Mouse (Mus musculus): Measurements from ENCODE around the gene Btaf1.
A peak's percentile ranks its signal among the peaks of the same experiment; 100 is the strongest.
"Not testable (repeated sequence)": the region's sequence is repeated elsewhere in the genome, so short reads cannot be mapped to it uniquely, and the experiment has no call there.

Btaf1 gene

DNA sequence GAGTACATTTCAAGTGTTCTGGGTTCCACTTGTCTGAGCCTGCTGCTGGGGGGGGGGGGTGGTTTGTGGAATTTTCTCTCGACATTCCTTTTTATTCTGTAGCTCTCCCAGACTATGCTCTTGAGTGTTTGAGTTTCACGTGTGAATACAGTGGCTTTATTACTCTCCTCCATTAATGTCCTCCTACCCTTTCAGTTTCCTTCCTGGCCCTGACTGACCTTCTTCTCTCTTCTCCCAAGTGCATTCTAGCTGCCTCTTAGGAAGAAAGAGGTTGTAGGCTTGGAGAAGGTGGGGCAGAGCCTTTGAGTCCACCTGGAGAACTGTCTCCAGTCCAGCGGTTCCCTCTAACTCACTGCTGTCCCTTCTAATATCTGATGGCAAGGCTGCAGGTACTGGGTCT, 2.9 kb upstream of the Btaf1 start:
- no peak for DNase-seq

DNA sequence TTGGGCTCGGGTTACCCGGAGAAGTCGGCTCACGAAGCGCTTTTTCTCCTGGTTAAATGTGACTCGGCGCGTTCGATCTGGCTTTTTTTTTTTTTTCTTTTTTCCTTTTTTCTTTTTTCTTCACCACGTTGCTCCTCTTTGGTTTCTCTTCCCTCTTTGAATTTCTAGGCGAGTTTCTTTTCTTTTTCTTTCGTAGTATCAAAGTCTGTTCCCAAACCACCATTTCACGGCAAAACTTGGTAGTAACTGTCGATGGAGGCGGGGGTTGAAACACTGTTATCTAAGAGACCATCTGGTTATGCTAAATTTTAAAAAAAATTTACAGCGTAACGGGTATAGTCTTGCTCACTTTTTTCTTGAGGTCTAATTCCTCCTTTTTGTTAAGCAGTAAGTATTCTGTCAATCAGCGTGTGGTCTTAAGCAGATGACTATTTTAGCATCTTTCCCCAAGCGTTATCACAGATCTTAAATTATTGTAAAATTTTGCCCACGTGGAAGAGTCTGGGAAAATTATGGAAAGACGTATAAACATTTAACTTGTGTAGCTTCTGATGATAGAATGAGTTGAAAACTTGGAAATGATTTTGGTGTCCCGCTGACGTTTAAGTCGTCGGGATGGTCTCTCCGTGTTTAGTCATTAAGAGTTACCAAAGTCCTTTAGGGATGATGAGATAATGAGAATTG, 816 bp downstream of the Btaf1 start:
- peak in 1 of 2 experiments; percentile 18 for DNase-seq

DNA sequence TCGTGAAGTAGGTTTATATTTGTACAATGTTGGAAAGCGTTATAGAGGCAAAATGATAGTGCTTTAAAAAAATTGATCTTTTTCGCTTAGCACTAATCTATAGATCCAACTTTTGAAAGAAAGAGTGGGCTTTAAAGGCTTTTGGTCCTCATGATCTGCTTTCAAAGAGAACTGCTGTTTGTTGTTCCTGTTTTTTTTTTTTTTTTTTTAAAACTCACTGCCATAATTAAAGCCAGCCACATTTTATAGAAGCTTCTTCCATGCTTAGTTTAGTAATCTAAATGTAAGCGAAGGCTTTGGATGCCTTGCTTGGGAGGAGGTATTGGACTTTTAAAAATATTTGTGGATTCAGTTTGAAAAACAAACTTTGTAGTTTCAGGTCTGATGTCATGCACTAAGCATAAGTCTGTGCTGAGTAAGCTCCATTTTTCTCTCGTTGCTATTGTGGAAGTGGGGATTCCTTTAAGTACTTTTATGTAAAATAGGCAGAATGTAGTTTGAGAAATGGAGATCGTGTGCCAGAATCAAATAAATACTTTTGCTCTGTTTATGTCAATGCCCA, 2.0 kb downstream of the Btaf1 start:
- peak in 1 of 2 experiments; percentile 17 for DNase-seq

DNA sequence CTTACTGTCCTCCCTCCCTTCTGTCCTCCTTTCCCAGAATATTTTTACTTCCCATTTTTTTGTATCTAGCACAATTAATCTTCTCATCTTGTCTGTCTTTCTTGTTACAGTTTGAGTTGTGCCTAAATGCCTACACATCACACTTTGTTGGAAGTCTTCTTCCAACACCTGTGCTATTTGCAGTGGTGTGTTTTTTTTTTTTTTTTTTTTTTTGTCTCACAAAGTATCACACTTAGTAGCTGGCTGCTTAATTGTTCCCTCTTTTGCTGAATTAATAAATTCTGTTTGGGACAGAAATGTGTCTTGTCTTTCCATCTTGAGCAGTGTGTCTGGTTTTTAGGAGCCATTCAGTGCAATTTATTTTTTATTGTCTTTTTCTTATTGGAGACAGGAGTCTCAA, 3.9 kb downstream of the Btaf1 start:
- no peak for DNase-seq

DNA sequence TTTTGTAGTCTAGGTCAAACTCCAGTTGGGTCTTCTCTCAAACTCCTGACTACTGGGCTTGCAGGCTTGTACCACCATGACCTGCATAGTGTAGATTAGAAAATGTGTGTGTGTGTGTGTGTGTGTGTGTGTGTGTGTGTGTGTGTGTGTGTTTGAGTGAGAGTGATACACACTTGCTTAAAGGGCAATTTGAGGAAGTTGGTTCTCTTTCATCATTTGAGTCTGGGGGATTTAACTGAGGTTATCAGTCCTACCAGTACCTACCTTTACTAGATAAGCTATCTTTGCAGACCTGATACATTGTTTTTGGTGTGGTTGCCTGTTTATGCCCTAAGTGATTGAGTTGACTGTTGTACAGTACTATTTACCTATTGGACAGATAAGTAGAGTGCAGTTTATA, 6.2 kb downstream of the Btaf1 start:
- DNase-seq: no peak

DNA sequence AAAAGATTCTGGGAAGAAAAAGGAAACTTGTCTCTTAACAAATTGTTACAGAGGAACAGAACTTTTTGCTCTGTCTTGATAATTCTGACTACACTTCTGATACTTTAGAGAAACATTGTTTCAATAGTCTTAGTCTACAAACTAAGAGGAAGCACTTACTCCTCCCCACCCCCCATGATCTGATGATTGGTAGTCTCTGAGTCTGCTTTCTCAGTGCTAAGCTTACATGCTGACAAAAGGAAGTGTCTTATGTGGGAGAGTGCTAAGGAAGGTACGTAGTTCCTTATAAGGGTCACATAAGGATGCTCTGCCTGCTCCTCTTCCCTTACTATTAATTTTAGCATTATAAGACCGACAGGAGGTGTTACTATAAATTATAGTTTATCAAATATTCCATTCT, 6.7 kb downstream of the Btaf1 start:
- peak; percentile 29 to 54 for DNase-seq

DNA sequence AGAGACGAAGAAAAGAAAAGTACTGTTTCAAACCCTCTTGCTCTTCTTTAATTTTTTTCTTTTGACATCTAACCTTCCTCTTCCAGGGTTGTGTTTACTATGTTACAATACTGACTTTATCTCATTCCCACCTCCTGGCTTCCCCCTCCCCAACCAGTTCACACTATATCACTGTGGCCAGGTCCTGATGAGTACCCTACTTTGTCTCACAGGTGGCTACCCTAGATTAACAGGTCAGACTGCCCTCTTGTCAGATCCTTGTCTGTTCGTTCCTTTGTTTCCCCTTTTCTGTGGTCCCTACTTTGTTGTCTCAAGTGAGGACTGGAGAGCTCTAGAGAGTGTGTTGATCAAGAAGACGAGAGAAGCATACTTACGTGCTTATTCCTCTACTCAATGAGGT, 10.4 kb downstream of the Btaf1 start:
- no peak for DNase-seq

DNA sequence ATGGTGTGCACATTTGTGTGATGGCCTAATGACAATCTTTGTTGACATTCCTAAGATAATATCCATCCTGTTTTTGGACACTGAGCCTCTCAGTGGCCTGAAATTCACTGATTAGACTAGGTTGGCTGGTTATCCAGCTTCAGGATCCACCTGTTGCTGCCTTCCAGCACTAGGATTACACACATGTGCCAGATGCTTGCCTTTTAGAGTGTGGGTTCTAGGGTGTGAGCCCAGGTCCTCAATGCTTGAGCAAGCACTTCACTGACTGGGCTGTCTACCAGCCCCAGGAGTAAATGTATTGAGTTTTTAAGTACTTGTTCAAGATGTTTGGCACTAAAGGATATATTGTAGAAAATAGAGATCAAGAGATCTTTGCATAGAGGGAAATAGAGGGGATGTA, 12.1 kb downstream of the Btaf1 start:
- DNase-seq: no peak

DNA sequence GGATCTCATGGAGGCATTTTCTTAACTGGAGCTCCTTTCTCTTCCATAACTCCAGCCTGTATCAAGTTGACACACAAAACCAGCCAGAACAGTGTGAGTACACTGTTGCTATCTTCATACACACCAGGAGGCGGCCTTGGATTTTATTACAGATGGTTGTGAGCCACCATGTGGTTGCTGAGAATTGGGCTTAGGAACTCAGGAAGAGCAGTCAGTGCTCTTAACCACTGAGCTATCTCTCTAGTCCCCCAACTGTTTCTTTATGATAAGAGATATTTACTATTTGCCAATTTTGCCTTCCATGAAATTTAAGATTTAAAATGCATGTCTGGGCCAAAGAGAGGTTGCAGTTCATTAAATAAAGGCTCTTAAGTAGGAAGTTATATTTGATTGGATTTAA, 14.2 kb downstream of the Btaf1 start:
- DNase-seq: no peak

DNA sequence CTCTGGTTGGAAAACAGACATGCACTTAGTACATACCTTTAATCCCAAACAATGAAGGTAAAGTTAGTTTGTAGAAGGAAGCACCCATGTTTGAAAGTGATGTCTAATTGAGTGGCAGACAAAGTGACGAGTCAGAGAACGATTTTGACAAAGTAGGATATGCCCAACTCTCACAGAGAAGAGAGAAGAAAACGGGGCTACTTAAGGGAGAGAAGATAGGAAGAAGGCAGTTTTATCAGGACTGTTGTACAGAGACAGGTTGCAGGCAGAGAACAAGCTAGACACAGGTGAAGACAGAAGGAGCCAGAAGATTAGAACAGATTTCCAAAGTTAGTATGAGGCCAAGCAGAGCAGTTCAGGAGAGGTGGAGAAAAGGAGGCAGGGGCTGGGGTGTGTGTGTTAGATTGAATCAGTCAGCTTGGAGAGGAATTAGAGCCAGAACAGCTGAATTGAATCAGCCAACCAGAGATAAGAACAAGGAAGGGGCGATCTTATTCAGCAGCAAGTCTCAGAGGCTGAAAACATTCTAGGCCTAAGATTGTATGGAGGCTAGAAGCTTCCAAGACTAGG, 27.8 kb downstream of the Btaf1 start:
- no peak for DNase-seq

DNA sequence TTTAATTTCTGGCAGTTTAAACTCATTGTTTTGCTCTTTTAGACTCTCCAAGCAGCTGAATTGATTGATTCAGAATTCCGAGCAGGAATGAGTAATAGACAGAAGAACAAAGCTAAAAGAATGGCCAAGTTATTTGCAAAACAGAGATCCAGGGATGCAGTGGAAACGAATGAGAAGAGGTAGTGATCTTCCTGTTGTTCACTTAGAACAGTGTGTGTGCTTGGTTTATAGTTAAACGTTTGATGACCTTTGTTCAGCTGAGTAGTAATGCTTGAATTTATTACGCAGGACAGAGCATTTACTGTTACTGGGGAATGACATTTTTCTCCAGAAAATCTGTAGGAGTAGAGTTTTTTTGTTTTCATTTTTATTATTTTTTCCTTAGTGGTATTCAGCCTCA, 32.5 kb downstream of the Btaf1 start:
- DNase-seq: no peak

DNA sequence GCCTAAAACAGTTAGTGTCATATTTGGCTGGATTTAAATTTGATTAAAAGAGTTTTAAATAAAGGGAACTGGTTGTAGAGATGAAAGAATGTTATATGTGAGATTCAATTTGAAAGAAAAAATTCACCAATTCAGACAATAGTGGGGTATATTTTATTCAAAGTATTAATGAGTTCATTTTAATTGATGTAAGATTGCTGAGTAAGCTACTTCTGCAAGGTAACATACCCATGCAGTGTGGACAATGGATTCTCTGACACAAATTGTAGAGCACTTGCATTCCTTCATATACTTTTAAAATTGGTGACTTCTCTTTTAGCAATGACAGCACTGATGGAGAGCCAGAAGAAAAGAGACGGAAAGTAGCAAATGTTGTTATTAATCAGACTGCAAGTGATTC, 35.4 kb downstream of the Btaf1 start:
- DNase-seq: no peak

DNA sequence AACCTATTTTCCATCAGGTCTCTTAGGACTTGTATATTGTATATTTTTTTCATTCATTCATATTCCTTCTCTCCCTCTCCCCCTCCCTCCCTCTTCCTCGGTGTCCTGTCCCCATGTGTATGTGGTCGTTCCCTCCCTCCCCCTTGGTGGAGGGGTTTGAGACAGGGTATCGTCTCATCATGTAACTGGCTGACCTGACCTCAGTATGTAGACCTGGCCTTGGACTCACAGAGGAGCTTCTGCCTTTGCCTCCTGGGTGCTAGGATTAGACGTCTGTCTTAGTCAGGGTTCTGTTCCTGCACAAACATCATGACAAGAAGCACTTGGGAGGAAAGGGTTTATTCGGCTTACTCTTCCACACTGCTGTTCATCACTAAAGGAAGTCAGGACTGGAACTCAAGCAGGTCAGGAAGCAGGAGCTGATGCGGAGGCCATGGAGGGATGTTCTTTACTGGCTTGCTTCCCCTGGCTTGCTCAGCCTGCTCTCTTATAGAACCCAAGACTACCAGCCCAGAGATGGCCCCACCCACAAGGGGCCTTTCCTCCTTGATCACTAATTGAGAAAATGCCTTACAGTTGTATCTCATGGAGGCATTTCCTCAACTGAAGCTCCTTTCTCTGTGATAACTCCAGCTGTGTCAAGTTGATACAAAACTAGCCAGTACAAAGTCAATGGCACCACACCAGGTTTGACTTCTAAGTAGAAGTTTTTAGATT, 36.8 kb downstream of the Btaf1 start:
- DNase-seq: not testable (repeated sequence)

DNA sequence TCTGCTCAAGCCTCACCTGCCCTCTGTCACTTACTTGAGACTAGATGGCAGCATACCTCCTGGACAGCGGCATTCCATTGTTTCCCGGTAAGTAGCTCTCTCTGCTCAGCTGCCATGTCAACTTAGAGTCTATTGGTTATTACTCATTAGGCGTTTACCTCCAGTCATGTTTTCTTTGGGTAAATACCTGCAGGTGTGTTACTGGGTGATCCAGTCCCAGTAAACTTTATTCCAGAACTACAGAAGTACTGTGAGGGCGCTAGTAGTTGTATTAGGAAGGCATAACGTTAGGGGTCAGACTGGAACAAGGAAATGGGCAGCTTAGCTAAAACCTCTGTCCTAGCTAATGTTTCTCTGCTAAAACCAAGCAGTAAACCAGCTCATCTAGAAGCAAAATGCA, 78.7 kb downstream of the Btaf1 start:
- DNase-seq: no peak

DNA sequence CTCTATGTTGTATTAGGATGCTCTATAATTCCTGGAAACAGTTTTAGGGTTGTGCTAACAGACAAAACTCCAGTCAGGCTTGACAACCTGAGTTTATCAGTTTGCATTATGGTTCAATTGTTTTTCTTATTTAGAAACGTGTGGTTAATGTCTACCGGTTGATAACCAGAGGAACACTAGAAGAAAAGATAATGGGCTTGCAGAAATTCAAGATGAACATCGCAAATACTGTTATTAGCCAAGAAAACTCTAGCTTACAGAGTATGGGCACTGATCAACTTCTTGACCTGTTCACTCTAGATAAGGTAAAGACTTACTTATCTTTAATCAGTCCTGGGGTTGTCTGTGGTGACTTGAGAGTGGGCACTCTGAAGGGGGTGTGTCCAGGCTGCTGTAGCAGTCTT, 84.0 kb downstream of the Btaf1 start:
- DNase-seq: no peak

DNA sequence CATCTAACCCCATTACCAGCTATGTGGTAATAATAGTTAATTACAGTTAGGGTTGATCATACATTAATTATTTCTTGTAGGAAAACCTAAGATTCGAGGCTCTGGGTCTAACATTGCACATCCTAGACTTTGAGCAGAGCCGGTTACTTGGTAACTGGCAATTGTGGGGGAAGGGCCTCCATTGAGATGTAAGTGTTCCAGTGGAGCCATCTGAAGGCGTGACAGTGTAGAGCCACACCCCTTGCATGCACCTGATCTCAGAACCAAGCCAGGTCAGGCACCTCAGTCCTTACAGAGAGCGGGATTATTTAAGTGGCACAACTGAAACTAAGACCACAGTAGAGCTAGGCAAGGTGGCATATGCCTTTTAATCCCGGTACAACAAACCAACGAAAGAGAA, 87.6 kb downstream of the Btaf1 start:
- DNase-seq: no peak

DNA sequence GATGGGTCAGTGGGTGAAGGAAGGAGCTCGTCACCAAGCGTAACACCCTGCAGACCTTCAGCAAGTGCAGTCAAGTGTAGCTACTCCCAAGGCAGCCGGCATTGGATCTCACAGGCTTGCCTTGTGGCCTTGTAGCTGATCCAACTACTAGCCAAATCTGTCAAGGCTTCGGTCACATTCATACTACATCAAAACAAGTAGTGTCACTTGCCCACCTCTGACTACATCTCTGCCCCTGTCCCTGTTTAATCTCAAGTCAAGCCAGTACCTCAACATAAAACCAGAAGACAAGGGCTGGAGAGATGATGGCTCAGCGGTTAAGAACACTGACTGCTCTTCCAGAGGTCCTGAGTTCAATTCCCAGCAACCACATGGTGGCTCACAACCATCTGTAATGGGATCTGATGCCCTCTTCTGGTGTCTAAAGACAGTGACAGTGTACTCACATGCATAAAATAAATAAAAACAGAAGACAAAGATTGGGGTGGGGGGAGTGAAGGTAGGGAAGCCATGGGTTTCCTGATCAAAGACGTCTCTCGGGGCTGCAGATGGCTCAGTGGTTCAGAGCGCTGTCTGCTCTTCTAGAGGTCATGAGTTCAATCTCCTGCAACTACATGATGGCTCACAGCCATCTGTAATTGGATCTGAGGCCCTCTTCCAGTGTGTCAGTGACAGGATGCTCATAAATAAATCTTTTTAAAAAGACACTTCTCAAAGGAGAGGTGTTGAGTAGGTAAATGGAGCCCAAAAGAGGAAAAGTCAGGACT, 88.5 kb downstream of the Btaf1 start:
- DNase-seq: no peak

DNA sequence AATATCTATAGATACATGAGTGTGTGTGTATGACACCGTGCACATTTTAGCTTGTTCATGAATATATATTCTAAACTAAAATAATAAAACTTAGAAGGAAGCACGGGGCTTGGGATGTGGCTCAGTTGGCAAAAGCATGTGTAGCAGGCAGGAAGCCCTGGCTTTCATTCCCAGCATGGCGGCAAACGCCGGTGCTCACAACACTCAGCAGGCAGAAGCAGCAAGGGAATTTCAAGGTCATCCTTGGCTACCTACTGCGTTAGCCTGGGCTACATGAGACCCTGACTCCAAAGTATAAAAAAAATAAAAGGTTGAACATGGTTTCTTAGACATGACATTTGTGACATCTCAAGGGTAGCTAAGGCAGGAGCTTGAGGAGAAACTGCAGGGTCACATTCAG, 91.0 kb downstream of the Btaf1 start:
- no peak for DNase-seq

DNA sequence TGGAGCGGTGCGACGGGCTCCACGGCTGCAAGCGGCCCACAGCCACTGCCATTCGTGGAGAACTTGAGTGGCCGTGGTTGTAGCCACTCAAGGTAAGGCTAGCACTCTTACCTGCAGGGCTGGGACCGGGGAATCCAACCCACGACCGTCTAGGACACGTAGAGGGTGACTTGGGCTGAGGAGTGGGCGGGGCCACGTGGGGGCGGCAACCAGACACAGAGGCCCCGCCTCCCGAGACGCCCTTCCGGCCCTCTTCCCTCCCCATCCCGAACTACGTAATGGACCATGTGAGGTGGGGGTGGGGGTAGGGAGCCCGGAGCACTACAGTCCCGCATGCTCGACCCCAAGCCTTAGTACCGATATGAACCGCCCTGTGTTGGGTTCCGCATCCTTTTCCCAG, 92.5 kb downstream of the Btaf1 start:
- peak; percentile 57 to 63 for DNase-seq

DNA sequence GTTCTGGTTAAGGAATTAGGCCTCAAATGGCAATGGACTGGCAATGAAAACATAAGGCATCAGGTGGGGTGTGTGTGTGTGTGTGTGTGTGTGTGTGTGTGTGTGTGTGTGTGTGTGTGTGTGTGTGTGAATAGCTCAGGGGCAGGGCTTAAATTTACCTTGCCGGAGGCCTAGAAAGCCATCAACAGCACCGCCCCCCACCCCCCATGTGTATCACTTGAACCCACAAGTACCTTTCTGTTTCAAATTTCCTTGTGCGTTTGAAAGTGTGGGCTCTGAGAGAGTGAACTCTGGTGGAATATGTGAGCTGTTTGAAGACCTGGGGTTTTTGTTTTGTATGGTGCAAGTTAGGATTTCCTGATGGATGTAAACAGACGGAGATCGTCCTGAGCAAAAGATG, 93.1 kb downstream of the Btaf1 start:
- no peak for DNase-seq

DNA sequence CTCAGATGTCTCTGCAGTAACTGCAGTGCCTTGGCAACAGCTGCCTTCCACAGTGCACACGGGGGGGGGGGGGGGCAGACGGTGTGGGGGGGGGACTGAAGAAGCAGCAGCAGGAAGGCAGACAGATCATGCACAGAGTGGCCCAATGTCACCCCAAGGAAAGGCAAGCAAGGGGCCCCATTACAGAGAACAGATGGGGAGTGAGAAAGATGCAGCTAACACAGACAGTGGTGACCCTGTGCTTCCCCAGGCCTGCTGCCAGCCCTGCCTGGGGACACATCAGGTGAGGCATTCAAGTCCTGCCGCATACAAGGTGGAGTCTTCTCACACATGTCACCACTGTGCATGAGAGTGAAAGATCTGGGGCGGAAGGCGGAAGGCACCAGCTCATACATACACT, 94.7 kb downstream of the Btaf1 start:
- DNase-seq: no peak

DNA sequence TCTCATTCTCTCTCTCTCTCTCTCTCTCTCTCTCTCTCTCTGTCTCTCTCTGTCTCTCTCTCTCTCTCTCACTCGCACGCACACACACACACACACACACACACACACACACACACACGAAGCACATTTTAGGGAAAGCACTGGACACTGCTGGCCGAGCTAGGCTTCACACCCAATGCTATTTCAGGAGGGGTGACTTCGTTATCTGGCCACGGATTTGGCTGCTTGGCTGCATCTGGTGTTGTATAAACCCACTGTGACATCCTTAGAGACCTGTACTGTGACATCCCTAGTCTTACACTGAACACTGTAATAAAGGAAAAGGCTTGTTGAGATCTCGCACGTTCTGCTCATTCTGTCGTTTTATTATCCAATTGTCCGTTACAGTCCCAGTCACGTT, 95.1 kb downstream of the Btaf1 start:
- no peak for DNase-seq

DNA sequence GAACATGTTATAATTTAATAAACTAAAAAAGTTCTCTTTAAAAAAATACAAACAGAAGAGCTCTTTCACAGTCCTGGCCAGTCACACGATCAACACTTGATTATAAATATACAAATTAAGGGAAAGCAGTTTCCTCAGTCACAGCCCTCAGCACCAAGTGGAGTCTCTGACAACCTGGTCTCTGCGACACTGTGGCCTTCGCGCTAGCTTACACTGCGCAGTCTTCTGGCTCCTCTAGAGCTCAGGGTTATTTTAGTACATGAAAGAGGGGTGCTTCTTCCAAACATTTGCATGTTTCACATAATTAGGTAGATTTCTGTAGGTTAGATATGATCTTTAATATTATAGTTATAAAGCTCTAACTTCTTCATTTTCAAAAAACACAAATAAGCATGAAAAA, 96.3 kb downstream of the Btaf1 start:
- DNase-seq: no peak

Measured in B cell, adult 2 months (primary cell).